Mouse (Mus musculus): ENCODE results near the gene Cacna1g.

- TF ChIP-seq CTCF (IDR thresholded peaks at IDR 0.05; ENCODE audit: borderline replicate concordance, control insufficient read depth, extremely low read depth, insufficient read depth, low read length, poor library complexity), result no peak
- no peak for TF ChIP-seq POLR2A (IDR thresholded peaks at IDR 0.05; ENCODE audit: control insufficient read depth, extremely low read depth, insufficient read depth, low read length, poor library complexity)
Observed at GRCm38 (mm10) chr11:94488767-94489533, 15.0 kb upstream of the Cacna1g start.

Measured in thymus, adult 2 months (tissue).